In the genomic region with DNA sequence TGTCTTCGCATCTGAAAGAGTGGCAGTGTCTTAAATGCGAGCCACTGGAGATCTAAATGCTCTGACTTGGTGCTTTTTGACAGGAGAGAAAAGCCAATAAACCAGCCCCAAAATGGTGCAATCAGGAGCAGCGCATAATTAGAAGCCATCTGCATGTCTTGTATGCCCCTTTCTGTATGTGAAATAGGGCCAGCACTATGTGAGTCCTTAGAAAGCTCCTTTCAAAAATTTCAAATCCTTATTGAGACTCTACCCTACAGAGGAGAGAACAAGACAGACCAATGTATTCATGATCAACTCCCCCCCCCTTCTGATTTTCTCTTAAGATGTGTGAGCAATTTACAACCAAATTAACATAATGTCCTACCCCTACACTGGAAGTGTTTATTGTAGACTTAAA, we compare ENCODE assay signal across 19 mouse cellular contexts.
A peak's percentile ranks its signal among the peaks of the same experiment; 100 is the strongest.
DNase-seq lines count a peak whose midpoint lies in the region; ATAC-seq lines count a peak whose summit lies in the region.
"Had no signal": no experiment of that assay in that cellular context is flagged by ENCODE, and none has a peak within 500 bp of the region (broad histone marks: within the 10 kb centered on the region; RNA-seq: fewer than 3 reads in every experiment).

No protein-coding gene starts in this region.

- H3K9me3 ChIP-seq in forebrain, embryonic 14.5 days (replicated peaks; ENCODE audit: control insufficient read depth, low read length) = no peaks in the 10 kb centered on the region
- H3K9me3 ChIP-seq in forebrain, embryonic 15.5 days = no peaks in the 10 kb centered on the region
- H3K9me3 ChIP-seq: embryonic facial prominence, embryonic 13.5 days; heart, embryonic 10.5 days had no signal

- no peak overlapping the region for H3K4me2 ChIP-seq in forebrain, embryonic 14.5 days (ENCODE audit: low read length)
- H3K4me2 ChIP-seq in forebrain, embryonic 15.5 days (replicated peaks) = no peak overlapping the region
- H3K4me2 ChIP-seq: embryonic facial prominence, embryonic 13.5 days had no signal

- no peak for ATAC-seq in forebrain, embryonic 14.5 days
- no peak for ATAC-seq in forebrain, embryonic 15.5 days (replicated peaks)
- ATAC-seq: intestine, embryonic 16.5 days had no signal

- H3K4me1 ChIP-seq in forebrain, embryonic 14.5 days (ENCODE audit: control insufficient read depth, insufficient read depth, low read length) = no peaks in the 10 kb centered on the region
- no peaks in the 10 kb centered on the region for H3K4me1 ChIP-seq in forebrain, embryonic 15.5 days
- H3K4me1 ChIP-seq: embryonic facial prominence, embryonic 13.5 days; heart, embryonic 10.5 days had no signal

- peak; percentile 16 for DNase-seq in forebrain, embryonic 14.5 days (ENCODE audit: low spot score)
- peak; percentile 4 to 6 for DNase-seq in frontal cortex, postnatal 14 days (ENCODE audit: low spot score in 2 of 2)
- DNase-seq in frontal cortex, postnatal 10 days (ENCODE audit: low spot score in 2 of 2) = no peak
- peak; percentile 4 for DNase-seq in layer of hippocampus, adult 9-11 months
- no peak for DNase-seq in layer of hippocampus, adult 8-10 months (ENCODE audit: low spot score in 2 of 2)
- DNase-seq in brain, adult 2 months (ENCODE audit: low read depth, low spot score) = peak; percentile 9
- no peak for DNase-seq in heart, postnatal 36 days
- DNase-seq: adrenal gland, postnatal 10 days; cerebellum, adult 18-20 months; cerebellum, adult 9-11 months; cerebellum, postnatal 36 days; gastrocnemius, postnatal 10 days; heart, adult 18-20 months; heart, postnatal 10 days; kidney, adult 8-10 months had no signal

- H3K4me3 ChIP-seq in forebrain, embryonic 14.5 days (ENCODE audit: low read depth, low read length) = no peak overlapping the region
- no peak overlapping the region for H3K4me3 ChIP-seq in forebrain, embryonic 15.5 days
- H3K4me3 ChIP-seq: embryonic facial prominence, embryonic 13.5 days; heart, embryonic 10.5 days had no signal

- no peaks in the 10 kb centered on the region for H3K36me3 ChIP-seq in forebrain, embryonic 14.5 days (ENCODE audit: control insufficient read depth, insufficient read depth, low read length)
- H3K36me3 ChIP-seq in forebrain, embryonic 15.5 days = no peaks in the 10 kb centered on the region
- H3K36me3 ChIP-seq: embryonic facial prominence, embryonic 13.5 days; heart, embryonic 10.5 days had no signal

- H3K9ac ChIP-seq in forebrain, embryonic 14.5 days (ENCODE audit: low read length) = no peak overlapping the region
- H3K9ac ChIP-seq in forebrain, embryonic 15.5 days (replicated peaks) = no peak overlapping the region
- H3K9ac ChIP-seq: embryonic facial prominence, embryonic 13.5 days had no signal

- H3K27ac ChIP-seq in forebrain, embryonic 14.5 days (ENCODE audit: low read depth, low read length) = no peak overlapping the region
- no peak overlapping the region for H3K27ac ChIP-seq in forebrain, embryonic 15.5 days (replicated peaks)
- H3K27ac ChIP-seq: embryonic facial prominence, embryonic 13.5 days; heart, embryonic 10.5 days had no signal

- intact Hi-C loops in heart, postnatal 36 days (cut with DNase I) = no loop called here

- 75% methylated on average over 3 of the region's 3 CpGs for WGBS in forebrain, embryonic 14.5 days
- 68% methylated on average over 3 of the region's 3 CpGs for WGBS in forebrain, embryonic 15.5 days

- H3K27me3 ChIP-seq in forebrain, embryonic 14.5 days (replicated peaks; ENCODE audit: control insufficient read depth, insufficient read depth, low read length) = no peaks in the 10 kb centered on the region
- H3K27me3 ChIP-seq in forebrain, embryonic 15.5 days = no peaks in the 10 kb centered on the region
- H3K27me3 ChIP-seq: embryonic facial prominence, embryonic 13.5 days had no signal

Comparison
In these comparisons a context has a peak if more than half of its experiments do, and no peak if none do; other contexts are left out.
1. DNase-seq: peak in forebrain, embryonic 14.5 days (single experiment), frontal cortex, postnatal 14 days (2 of 2), layer of hippocampus, adult 9-11 months (single experiment) and brain, adult 2 months (single experiment); none in frontal cortex, postnatal 10 days (0 of 2), layer of hippocampus, adult 8-10 months (0 of 2) and heart, postnatal 36 days (0 of 2).